Mouse (Mus musculus): ENCODE data around the gene Slc15a4. TPM values are rescaled to one million over a fixed set of nuclear protein-coding genes. Genes with fewer than 3 reads are reported as not detected.

Slc15a4 gene
- 10 to 100 TPM; 21.4 to 21.9 TPM for total RNA-seq (2021)

DNA sequence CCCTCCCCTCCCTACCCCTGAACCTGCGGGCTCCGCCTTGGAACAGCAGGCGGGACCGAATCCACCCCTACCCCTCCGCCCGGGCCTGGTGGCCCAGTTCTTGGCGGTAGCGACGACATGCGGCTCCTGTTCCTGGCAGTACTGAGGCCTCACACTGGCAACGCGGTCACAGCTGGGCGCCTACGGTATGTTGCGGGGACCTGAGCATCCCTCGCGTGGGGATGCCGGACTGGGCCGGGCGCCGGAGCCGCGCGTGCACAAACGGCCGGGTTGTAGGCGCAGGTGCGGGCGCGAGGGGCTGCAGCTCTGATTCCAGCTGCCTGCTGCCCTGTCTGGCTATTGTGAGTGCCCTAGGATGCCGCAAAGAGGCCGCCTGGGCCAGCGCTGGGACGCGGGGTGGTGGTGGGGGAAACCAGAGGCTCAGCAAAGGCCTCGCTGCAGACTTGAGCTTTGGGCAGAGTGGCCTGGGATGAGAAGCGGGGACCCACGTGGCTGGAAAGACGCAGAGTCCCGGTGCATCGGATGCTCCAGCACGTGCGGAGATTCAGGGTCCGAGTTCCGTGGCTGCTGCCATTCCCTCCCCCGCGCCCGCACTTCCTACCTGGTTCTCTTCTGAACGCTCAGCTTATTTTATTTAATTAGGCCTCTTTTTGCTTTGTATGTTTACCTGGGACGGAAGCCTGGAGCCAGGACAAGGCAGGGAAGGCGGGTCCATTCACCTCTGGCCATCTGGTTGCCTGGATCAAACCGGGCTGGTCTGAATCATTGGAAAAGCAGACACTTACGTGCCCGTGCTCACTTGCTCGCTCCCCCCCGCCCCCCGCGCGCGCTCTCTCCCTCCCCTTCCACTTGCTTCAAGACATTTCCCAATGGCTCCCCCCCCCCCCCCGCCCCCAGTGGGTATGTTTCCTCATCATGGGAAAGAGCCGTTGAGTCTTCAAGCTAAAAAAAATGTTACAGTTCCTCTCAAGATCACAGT lies at the start of gene Slc15a4, which contains the start of gene Glt1d1:
Slc15a4 (minus strand) TSS at position 731 of the 979 bp plus-strand sequence.
Glt1d1 (plus strand) TSS at position 96 of the 979 bp plus-strand sequence.
- peak in 1 of 2 experiments; percentile 56 for DNase-seq (ENCODE audit: extremely low spot score in 1 of 2, low spot score in 2 of 2)
- intact Hi-C loops (cut with DNase I), result no loop called here

DNA sequence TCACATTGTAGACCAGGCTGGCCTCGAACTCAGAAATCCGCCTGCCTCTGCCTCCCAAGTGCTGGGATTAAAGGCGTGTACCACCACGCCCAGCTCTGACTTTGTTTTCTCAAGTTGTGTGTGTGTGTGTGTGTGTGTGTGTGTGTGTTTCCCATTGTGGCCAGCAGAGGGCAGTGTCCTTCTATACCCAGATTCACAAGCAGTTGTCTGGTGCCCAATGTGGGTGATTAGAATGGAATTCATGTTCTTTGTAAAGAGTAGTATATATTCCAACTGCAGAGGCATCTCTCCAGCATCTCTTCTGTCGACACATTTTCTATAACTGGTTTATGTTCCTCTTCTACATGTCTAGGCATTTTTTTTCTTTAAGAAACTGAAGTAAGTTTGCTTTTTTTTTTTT lies 45.8 kb upstream of the Slc15a4 start:
- intact Hi-C loops (cut with DNase I), result no loop called here
- DNase-seq (ENCODE audit: extremely low spot score in 1 of 2, low spot score in 2 of 2), result no peak

DNA sequence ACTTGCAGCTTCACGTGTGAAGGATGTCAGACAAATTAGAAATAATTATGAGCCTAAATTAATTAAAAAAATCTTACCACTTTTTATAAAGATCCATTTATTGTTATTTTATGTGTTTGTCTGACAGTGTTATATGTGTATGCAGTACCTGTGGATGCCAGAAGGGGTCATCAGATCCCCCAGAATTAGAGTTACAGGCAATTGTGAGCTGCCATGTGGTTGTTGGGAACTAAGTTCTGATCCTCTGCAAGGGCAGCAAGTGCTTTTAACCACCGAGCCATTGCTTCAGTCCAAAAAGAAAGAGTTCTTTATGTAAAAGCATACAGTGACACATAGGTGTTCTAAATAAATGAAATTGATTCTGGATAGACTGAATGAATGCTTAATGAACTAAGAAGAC lies 44.9 kb upstream of the Slc15a4 start:
- DNase-seq (ENCODE audit: extremely low spot score in 1 of 2, low spot score in 2 of 2), result no peak
- intact Hi-C loops (cut with DNase I), result no loop called here

DNA sequence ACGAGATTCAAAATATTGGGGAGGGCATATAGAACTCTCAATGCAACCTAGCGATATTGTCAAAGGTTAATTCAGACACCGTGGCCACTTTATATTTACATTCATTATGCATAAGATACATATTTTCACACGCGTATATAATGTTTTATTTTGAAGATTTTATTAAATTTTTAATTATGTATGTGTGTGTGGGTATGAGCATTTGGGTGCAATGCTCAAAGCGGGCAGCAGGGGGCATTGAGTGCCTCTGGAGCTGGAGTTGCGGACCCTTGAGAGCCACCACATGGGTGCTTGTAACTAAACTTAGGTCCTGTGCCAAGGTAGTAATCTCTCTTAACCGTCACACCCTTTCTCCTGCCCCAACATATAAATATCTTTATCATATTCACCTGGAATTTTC lies 41.2 kb upstream of the Slc15a4 start:
- no peak for DNase-seq (ENCODE audit: extremely low spot score in 1 of 2, low spot score in 2 of 2)
- intact Hi-C loops (cut with DNase I), result no loop called here

DNA sequence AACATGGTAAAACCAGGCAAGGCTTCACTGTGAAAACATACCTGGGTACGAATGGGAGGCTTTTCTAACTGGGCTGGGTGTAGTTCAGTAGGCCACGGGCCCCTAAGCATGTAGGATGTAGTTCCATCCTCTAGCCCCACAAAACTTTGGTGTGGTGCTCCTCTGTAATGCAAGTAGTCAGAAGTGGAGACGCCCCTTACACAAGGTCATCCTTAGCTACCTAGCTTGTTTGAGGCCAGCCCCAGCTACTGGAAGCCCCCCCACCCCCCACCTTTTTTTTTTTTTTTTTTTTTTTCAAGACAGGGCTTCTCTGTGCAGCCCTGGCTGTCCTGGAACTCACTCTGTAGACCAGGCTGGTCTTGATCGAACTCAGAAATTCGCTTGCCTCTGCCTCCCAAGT lies 28.3 kb upstream of the Slc15a4 start:
- DNase-seq (ENCODE audit: extremely low spot score in 1 of 2, low spot score in 2 of 2), result no peak
- intact Hi-C loops (cut with DNase I), result no loop called here

DNA sequence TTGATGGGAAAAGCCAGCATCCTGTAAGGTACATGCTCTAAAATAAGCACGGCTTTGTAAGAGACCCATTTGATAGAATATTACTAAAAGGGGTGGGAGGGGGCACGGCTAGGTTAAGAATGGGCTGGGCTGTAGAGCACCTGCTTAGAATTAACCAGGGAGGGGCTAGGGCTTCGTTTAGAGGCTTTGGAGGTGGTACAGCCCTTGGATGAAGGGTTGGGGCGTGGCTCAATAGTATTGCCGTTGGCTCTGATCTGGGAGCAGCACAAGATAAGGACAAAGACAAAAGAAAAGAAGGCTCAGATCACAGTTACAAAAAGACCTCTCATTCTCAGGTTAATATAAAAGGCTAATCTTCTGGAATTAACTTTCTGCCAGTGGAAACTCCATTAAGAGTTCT lies 27.6 kb upstream of the Slc15a4 start:
- DNase-seq (ENCODE audit: extremely low spot score in 1 of 2, low spot score in 2 of 2), result no peak
- intact Hi-C loops (cut with DNase I), result no loop called here

DNA sequence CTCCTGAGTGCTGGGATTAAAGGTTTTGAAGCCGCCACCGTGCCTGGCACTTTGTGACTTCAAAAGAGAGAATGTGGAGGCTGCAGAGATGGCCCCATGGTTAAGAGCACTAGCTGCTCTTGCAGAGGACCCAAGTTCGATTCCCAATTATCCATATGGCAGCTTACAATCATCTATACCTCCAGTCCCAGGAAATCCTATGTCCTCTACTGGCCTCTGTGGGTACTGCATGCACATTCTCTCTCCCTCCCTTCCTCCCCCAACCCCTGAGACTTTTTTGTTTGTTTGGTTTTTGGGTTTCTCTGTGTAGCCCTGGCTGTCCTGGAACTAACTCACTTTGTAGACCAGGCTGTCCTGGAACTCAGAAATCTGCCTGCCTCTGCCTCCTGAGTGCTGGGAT lies 26.6 kb upstream of the Slc15a4 start:
- DNase-seq (ENCODE audit: extremely low spot score in 1 of 2, low spot score in 2 of 2), result no peak
- intact Hi-C loops (cut with DNase I), result no loop called here

DNA sequence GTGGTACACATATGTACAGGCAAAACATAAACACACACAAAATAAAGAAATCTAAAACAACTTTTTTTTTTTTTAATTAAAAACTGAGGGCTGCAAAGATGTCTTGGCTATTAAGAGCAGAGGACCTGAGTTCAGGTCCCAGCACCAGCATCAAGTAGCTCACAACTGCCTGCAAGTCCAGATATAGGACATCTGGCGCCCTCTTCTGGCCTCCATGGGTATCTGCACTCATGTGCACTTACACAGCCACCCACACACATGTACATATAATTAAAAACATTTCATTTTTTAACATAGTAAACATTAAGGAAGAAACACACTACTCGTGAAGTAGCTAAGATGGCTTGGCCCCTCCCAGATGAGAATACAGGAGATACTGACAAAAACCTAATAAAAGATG lies 25.6 kb upstream of the Slc15a4 start:
- intact Hi-C loops (cut with DNase I), result no loop called here
- DNase-seq (ENCODE audit: extremely low spot score in 1 of 2, low spot score in 2 of 2), result no peak

DNA sequence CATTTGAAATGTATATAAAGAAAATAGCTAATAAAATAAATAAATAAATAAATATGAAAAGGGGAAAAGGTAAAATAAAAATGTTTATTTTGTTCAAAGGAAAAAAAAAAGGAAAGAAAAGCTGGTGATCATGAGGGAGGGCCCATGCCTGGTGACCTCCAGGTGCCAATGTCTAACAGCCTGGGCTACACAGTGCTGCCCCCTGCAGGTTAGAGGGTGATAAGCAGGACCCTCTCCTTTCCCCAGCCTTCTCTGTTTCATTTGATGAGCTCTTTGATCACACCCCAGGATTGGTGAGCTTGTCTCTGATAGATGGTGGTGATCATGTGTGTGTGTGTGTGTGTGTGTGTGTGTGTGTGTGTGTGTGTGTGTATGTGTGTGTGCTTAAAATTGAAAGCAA lies 16.4 kb upstream of the Slc15a4 start:
- no peak for DNase-seq (ENCODE audit: extremely low spot score in 1 of 2, low spot score in 2 of 2)
- intact Hi-C loops (cut with DNase I), result no loop called here

DNA sequence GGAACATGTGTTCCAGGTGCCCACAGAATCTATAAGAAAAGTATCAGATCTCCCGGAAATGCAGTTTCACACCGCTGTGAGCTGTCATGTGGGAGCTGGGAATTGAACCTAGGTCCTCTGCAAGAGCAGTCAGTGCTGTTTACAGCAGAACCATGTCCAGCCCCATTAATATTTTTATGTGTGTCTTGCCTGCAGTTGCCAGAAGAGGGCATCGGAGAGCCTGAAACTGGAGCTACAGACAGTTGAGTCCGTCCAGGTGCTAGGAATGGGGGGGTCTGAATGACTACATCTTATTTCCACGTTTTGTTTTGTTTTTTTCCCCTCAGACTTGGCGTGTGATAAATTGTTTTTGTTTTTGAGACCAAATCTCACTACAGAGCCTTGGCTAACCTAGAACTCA lies 15.3 kb upstream of the Slc15a4 start:
- intact Hi-C loops (cut with DNase I), result no loop called here
- DNase-seq (ENCODE audit: extremely low spot score in 1 of 2, low spot score in 2 of 2), result no peak

DNA sequence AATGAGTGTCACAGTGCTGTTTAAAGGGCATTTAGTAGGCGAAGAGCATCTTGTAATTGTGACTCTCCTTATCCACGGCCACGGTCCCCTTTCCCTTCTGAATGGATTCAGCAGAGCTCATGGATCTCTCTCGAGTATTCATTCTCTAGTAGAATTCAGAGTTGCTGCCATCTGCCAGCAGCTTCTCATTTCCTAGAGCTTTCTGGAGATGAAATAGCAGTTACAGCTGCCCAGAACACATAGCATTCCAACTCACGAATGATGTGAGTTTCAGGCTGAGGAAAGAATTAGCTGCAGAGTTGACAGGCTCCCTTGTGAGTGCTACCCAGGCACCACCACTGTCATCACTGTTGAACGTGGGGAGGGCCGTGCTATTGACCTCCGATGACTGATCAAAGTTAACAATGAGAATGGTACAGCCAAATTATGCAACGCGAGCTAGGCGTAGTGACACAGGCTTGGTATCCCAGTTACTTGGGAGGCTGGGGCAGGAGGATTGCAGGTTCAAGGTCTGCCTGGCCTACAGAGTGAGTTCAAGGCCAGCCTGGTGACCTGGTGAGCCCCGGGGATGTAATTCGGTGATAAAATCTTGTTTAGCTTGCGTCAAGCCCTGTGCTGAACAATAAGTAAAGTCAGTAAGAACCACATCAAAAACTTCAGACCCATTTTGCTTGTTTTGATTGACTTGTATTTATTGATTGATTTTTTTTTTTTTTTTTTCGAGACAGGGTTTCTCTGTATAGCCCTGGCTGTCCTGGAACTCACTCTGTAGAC lies 8.7 kb upstream of the Slc15a4 start:
- intact Hi-C loops (cut with DNase I), result no loop called here
- DNase-seq (ENCODE audit: extremely low spot score in 1 of 2, low spot score in 2 of 2), result peak in 1 of 2 experiments; percentile 28

DNA sequence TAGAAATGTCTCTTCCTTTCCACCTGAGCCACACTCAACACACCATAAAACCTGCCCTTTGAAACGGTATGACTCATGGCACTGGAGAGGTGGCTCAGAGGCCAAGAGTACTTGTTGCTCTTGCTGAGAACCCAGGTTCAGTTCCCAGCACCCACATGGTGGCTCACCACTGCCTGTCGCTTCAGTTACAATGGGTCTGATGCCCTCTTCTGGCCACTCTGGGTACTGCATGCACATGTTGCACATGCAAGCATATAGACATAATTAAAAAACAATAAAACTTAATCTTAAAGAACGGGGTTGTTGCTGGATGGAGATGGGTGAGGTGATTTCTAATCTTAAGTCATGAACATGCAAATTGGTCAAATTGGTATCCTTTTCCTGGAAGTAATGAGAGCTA lies 7.7 kb upstream of the Slc15a4 start:
- intact Hi-C loops (cut with DNase I), result no loop called here

DNA sequence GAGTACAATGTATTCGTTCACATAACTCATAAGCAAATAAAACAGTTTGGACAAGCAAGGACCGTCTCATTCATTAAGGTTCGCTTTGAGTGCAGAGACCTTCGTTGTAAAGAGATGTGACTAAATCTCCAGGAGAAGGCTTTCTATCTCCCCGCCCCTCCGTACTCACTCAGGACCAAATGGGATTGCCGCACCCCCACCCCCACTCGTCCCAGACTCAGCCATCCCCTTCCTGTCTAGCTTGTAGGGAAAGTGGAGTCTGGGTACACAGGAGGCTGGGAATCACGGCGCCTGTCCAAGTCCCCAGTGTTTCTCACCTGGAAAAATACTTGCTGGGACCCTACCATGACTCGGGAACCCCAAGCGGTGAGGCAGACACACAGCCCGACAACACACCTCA lies 6.9 kb upstream of the Slc15a4 start:
- DNase-seq (ENCODE audit: extremely low spot score in 1 of 2, low spot score in 2 of 2), result no peak
- intact Hi-C loops (cut with DNase I), result no loop called here

More for the DNA sequence above, 7.7 kb upstream of the Slc15a4 start:
- peak in 1 of 2 experiments; percentile 39 for DNase-seq (ENCODE audit: extremely low spot score in 1 of 2, low spot score in 2 of 2)

DNA sequence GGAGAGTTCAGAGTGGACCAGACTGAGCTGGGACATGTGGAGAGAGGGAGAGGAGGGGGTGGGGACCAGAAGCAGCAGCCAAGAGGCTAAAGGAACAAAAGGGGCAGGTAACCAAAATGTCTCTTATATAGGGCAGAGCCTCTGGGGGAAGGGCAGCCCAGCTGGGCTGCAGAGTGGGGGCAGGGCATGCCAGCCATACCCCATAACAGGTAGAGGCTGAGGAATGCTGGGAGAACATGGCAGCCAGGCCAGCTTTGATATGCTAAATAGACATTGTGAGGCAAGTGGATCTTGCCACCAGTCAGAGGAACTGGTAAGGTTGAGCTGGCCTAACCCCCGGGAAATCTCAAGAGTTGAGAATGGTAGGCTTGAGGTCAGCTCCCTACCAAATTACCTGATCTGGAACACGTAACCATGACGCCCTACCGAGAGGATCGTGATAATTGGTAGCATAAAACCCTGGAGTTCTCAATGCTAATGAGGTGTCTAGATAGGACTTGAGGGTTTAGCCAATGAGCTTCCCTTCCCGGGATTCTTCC lies 6.4 kb upstream of the Slc15a4 start:
- DNase-seq (ENCODE audit: extremely low spot score in 1 of 2, low spot score in 2 of 2), result no peak
- intact Hi-C loops (cut with DNase I), result no loop called here

DNA sequence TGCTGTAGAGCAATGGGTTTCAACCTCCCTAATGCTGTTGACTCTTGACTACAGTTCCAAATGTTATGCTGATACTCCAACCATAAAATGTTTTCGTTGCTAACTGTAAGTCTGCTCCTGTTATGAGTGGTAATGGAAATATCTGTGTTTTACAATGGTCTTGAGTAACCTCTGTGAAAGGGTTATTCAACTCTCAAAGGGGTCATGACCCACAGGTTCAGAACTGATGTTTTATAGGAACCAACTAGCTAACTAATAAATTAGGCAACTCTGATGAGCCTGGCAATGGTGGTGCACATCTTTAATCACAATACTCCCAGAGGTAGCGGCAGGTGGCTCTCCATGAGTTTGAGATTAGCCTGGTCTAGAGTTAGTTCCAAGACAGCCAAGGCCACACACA lies 5.5 kb upstream of the Slc15a4 start:
- DNase-seq (ENCODE audit: extremely low spot score in 1 of 2, low spot score in 2 of 2), result no peak
- intact Hi-C loops (cut with DNase I), result no loop called here

DNA sequence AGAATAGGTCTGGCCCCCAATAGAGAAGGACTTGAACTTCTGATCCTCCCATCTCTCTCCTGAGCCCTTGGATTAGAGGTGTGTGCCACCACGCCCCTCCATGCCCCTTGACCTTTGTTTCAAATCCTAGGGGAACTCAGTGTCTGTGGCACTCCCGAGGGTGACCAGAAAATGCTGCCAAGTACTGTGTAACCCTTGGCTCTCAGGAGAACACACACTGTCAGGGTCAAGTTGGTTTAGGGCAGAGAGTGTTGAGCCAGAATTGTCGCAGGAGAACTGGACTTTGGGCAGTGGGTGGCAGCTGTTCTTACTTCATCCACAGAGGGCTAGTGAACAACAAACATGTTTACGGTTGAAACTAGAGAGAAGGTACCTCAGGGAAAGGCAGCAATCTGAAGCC lies 4.9 kb upstream of the Slc15a4 start:
- intact Hi-C loops (cut with DNase I), result no loop called here
- no peak for DNase-seq (ENCODE audit: extremely low spot score in 1 of 2, low spot score in 2 of 2)

DNA sequence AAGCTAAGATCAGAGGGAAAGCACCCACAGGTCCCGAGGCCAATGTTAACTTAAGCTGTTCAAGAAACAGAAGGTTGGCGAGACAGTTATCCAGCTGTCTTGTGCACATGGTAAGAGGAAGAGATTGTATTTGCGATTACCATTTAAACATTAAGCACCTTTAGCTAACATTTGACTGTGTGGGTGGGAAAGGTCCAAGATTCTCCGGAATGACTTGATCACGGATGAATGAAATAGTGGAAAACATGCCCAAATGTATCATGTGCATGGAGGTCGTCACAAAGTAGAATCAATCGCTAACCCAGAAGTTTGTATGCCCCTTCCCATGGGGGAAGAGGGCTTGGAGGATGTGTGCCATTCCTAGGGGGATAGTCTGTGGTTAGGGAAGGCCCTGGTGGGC lies 969 bp upstream of the Slc15a4 start:
- intact Hi-C loops (cut with DNase I), result no loop called here
- no peak for DNase-seq (ENCODE audit: extremely low spot score in 1 of 2, low spot score in 2 of 2)

DNA sequence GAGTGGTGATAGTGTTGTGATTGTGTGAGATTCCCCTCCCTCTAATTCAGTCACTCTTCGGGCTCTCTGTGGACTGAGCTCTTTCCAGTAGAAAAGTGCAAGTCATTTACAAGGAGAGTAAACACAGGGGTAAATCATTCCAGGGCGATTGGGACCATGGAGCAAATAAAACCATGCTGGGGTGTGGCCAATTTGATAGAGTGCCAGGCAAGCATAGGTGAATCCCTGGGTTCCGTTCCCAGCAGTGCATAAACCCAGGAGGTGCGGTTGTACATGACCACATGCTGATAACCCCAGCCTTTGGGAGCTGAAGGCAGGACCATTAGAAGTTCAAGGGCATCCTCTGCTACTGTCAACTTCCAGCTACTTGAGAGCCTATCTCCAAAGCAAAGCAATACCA lies 491 bp upstream of the Slc15a4 start:
- intact Hi-C loops (cut with DNase I), result no loop called here
- no peak for DNase-seq (ENCODE audit: extremely low spot score in 1 of 2, low spot score in 2 of 2)

DNA sequence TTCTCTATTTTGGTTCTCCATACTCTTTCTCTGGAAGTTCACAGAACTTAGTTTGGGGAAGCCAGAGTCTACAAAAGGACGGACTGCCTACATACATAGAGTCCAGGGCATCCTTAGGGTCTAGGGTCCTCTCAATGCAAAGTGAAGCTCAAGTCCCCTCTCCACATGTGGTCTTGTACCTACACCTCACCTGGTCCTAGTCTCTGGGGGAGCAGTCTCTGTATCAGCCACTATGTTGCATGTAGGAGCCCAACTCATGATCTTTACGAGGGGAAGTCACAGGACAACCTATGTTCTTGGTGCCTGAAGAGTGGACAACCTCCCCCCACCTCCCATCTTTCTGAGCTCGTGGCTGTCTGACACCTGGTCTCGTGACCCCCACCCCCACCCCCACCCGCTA lies 1.0 kb downstream of the Slc15a4 start:
- DNase-seq (ENCODE audit: extremely low spot score in 1 of 2, low spot score in 2 of 2), result no peak
- intact Hi-C loops (cut with DNase I), result no loop called here

DNA sequence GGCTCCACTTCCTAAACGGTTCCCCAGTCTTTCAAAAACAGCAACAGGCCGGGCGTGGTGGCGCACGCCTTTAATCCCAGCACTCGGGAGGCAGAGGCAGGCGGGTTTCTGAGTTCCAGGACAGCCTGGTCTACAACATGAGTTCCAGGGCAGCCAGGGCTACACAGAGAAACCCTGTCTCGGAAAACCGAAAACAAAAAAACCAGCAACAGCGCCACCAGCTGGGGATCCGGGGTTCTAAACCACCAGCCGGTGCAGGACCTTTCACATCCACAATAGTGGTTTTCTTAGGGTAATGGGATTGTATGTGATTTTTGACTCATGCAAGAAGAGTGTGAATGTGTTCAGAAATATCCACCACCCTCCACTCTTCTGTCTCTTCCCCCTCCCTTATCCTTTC lies 5.5 kb downstream of the Slc15a4 start:
- DNase-seq (ENCODE audit: extremely low spot score in 1 of 2, low spot score in 2 of 2), result no peak
- intact Hi-C loops (cut with DNase I), result no loop called here
